Mouse (Mus musculus) ES-Bruce4 (cell line): ENCODE data around the gene Hopx. TPM values are rescaled to one million over a fixed set of nuclear protein-coding genes. Genes with fewer than 3 reads are reported as not detected.

ENCODE experiments used
- H3K27ac ChIP-seq: 2 replicates; pipeline ENCODE4 v1.5.1; 2012; ENCODE audit warnings: low read length, inconsistent platforms; ENCODE audit not compliant: insufficient read depth
- H3K27me3 ChIP-seq: 2 replicates; pipeline ENCODE4 v1.6.1; 2012; ENCODE audit warnings: mild to moderate bottlenecking, low read length, inconsistent platforms; ENCODE audit not compliant: control insufficient read depth, poor library complexity, insufficient read depth, severe bottlenecking
- H3K36me3 ChIP-seq: 2 replicates; pipeline ENCODE4 v1.6.1; 2012; ENCODE audit warnings: inconsistent platforms, mild to moderate bottlenecking, low read length, moderate library complexity; ENCODE audit not compliant: control insufficient read depth, poor library complexity, insufficient read depth, severe bottlenecking
- H3K4me1 ChIP-seq: one replicate; pipeline ENCODE4 v1.8.1; 2011; ENCODE audit warnings: low read length; ENCODE audit not compliant: control insufficient read depth, insufficient read depth
- H3K4me3 ChIP-seq: 2 replicates; pipeline ENCODE4 v1.5.1; 2011; ENCODE audit warnings: low read depth, mild to moderate bottlenecking, low read length
- H3K9ac ChIP-seq: 2 replicates; pipeline ENCODE4 v1.6.1; 2012; ENCODE audit warnings: low read depth, mild to moderate bottlenecking, inconsistent platforms; ENCODE audit not compliant: poor library complexity, severe bottlenecking
- H3K9me3 ChIP-seq: replicated peaks from 2 replicates; pipeline ENCODE4 v1.6.1; 2012; ENCODE audit warnings: mild to moderate bottlenecking, low read length, inconsistent platforms; ENCODE audit not compliant: control insufficient read depth, poor library complexity, insufficient read depth, severe bottlenecking
- CTCF ChIP-seq: IDR thresholded peaks from one replicate; pipeline ENCODE4 v1.8.1; 2011; ENCODE audit warnings: low read depth, low read length
- EP300 ChIP-seq: IDR thresholded peaks from 2 replicates; pipeline ENCODE4 v1.6.1; 2011; ENCODE audit warnings: low read depth, low read length; ENCODE audit not compliant: insufficient read depth
- POLR2A ChIP-seq: IDR thresholded peaks from one replicate; pipeline ENCODE4 v1.8.1; 2011; ENCODE audit warnings: low read length; ENCODE audit not compliant: insufficient read depth
- polyA plus RNA-seq: library from polyadenylated mRNA; stranded (reverse); fragments of >200 nt; gene quantifications from 2 replicates; pipeline ENCODE4 v1.2.4, GENCODE M21; 2011; ENCODE audit warnings: low read depth; ENCODE audit not compliant: missing spikeins, insufficient read depth, insufficient read length

Hopx gene
- polyA plus RNA-seq, 1 experiment, result 8.9 TPM

DNA sequence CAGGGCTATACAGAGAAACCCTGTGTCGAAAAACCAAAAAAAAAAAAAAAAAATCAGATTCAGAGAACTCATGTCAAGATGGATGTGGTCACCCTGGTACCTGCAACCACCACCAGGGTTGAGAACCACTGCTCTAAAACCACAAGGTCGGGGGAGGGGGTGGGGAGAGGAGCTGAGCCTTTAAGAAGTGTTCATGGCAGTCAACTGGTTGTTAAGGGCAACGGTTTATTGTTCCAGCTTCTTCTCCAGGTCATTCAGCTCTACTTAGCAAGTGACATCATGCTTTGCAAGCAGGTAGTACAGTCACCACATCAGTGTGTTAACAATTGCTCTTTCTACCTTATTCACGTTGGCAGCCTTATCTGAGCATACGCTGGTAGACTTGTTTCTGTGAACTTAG, 29.7 kb upstream of the Hopx start:
- Histone ChIP-seq H3K27ac (no peak overlapping the region), H3K9me3 (no peaks in the 10 kb centered on the region), H3K9ac (no peak overlapping the region), H3K27me3 (no peaks in the 10 kb centered on the region; the same call in 1 of the 2 replicates), H3K4me3 (no peak overlapping the region), H3K4me1 (peaks cover 2% of the 10 kb centered on the region), H3K36me3 (no peaks in the 10 kb centered on the region)
- TF ChIP-seq CTCF, result no peak
- no peak for TF ChIP-seq EP300
- TF ChIP-seq POLR2A, result no peak

DNA sequence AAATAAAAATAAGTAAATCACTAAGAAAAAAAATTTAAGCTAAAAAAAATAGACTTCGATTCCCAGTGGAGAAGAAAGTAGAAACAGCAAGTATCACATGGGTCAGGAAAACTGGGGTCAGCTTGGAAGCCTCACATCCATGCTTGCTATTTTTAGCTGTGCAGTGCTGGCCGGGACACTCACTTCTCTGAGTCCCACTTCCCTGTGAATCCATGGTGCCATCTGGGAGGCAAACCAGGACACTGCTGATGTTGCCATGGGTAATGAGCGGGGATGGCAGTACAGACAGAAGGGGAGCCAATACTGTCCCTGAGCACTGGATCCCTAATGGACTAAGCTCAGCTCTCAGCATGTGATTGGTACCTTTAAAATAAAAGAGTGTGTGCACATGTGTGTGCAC, 28.2 kb upstream of the Hopx start:
- no peaks in the 10 kb centered on the region for H3K36me3 ChIP-seq
- TF ChIP-seq CTCF, result no peak
- TF ChIP-seq POLR2A, result no peak
- TF ChIP-seq EP300, result no peak
- peaks cover 2% of the 10 kb centered on the region for H3K4me1 ChIP-seq
- no peaks in the 10 kb centered on the region; the same call in 1 of the 2 replicates for H3K27me3 ChIP-seq
- H3K9ac ChIP-seq, result no peak overlapping the region
- H3K9me3 ChIP-seq, result no peaks in the 10 kb centered on the region
- H3K27ac ChIP-seq, result no peak overlapping the region
- H3K4me3 ChIP-seq, result no peak overlapping the region

DNA sequence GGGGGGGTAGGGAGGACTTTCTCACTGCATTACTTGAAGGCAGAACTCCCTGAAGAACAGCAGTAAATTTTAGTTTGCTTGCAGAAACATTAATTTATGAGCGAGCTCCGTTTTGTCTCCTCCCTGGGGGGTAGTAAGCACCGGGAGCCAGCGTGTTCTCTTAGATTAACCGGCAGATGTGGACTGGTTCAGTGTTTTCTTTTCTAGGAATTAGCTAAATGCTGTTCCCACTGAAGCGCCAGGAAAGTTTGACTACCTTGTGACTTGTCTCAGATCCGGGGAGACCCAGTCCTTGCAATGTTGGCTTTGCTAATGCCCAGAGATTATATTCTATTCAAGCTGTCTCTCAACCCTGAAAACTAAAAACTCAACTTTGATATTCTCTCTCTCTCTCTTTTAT, 26.4 kb upstream of the Hopx start:
- TF ChIP-seq EP300 (no peak), CTCF (no peak)
- H3K27ac ChIP-seq, result no peak overlapping the region

GRCm38 (mm10) chr5:77140861-77141260, 25.9 kb upstream of the Hopx start:
- no peak overlapping the region for H3K9ac ChIP-seq
- H3K27me3 ChIP-seq, result no peaks in the 10 kb centered on the region; the same call in 1 of the 2 replicates
- no peak overlapping the region for H3K4me3 ChIP-seq
- no peak for TF ChIP-seq EP300
- no peak for TF ChIP-seq POLR2A
- TF ChIP-seq CTCF, result no peak
- H3K27ac ChIP-seq, result no peak overlapping the region
- H3K36me3 ChIP-seq, result no peaks in the 10 kb centered on the region
- peaks cover 2% of the 10 kb centered on the region for H3K4me1 ChIP-seq
- no peaks in the 10 kb centered on the region for H3K9me3 ChIP-seq

More for the DNA sequence above, 26.4 kb upstream of the Hopx start:
- Histone ChIP-seq H3K4me1 (peaks cover 2% of the 10 kb centered on the region), H3K9ac (no peak overlapping the region), H3K9me3 (no peaks in the 10 kb centered on the region), H3K36me3 (no peaks in the 10 kb centered on the region), H3K27me3 (no peaks in the 10 kb centered on the region; the same call in 1 of the 2 replicates), H3K4me3 (no peak overlapping the region)

GRCm38 (mm10) chr5:77140108-77140507, 25.2 kb upstream of the Hopx start:
- Histone ChIP-seq H3K9me3 (no peaks in the 10 kb centered on the region), H3K36me3 (no peaks in the 10 kb centered on the region), H3K4me1 (peaks cover 2% of the 10 kb centered on the region), H3K27me3 (no peaks in the 10 kb centered on the region), H3K27ac (no peak overlapping the region), H3K4me3 (peak overlapping the region; percentile 28; the same call in 1 of the 2 replicates), H3K9ac (no peak overlapping the region)
- TF ChIP-seq POLR2A (no peak), EP300 (no peak), CTCF (no peak)

DNA sequence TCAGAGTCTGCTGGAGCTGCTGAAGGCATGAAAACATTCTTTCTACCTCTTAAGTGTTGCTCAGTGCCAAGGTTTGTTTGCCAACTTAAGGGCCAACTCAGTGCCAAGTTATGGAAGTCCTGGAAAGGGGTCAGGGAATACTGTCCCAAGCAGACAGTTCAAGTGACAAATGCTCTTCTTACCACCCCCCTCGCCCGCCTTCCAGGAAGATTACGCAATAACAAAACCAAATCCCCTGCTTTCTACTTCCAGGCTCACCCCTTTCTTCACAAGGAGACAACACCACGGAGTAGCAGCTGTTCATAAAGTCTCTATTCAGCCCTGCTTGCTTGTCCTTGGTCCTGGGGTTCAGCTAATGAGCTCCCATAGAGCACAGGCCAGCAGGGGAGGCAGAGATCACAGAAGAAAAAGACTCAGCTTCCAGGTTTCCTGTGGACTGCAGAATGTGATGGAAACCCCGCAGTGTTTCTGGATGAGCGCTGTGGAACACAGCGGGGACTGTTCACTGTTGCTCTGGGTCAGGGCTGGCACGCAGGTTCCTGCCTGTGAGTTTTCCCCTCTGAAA, 22.9 kb upstream of the Hopx start:
- Histone ChIP-seq H3K27ac (no peak overlapping the region), H3K4me3 (no peak overlapping the region), H3K4me1 (peaks cover 2% of the 10 kb centered on the region), H3K9ac (no peak overlapping the region), H3K9me3 (no peaks in the 10 kb centered on the region), H3K36me3 (no peaks in the 10 kb centered on the region), H3K27me3 (no peaks in the 10 kb centered on the region)
- TF ChIP-seq CTCF (no peak), POLR2A (no peak), EP300 (no peak)
